Mouse (Mus musculus): ENCODE data around the gene Tns1. TPM values are rescaled to one million over a fixed set of nuclear protein-coding genes. Genes with fewer than 3 reads are reported as not detected.

Tns1 gene
- polyA plus RNA-seq, 1 experiment from 2014 or later, result 120 TPM

- Histone ChIP-seq H3K9me3 (replicated peaks; ENCODE audit: control insufficient read depth, low read length) (no peaks in the 10 kb centered on the region), H3K36me3 (ENCODE audit: control insufficient read depth, insufficient read depth) (peaks cover 21% of the 10 kb centered on the region), H3K4me3 (ENCODE audit: low read length) (peak overlapping the region; percentile 19; the same call in 1 of the 2 replicates), H3K27ac (ENCODE audit: low read length) (peak overlapping the region; percentile 92), H3K4me1 (ENCODE audit: control insufficient read depth, insufficient read depth, low read length) (peaks cover 93% of the 10 kb centered on the region), H3K4me2 (ENCODE audit: low read depth, low read length) (peak overlapping the region; percentile 74), H3K27me3 (ENCODE audit: control insufficient read depth, insufficient read depth, low read length) (no peaks in the 10 kb centered on the region), H3K9ac (ENCODE audit: low read length) (peak overlapping the region; percentile 65)
- 57% methylated on average over 4 of the region's 4 CpGs for WGBS
- no peak for ATAC-seq (replicated peaks; ENCODE audit: extremely low read depth, insufficient read depth, low FRiP score)
Measured at GRCm38 (mm10) chr1:73957428-73957827, 166.8 kb downstream of the Tns1 start.

GRCm38 (mm10) chr1:73956320-73956719, 167.9 kb downstream of the Tns1 start:
- 63% methylated on average over 1 of the region's 1 CpGs for WGBS
- no peak overlapping the region for H3K4me3 ChIP-seq (ENCODE audit: low read length)
- H3K4me2 ChIP-seq (ENCODE audit: low read depth, low read length), result peak overlapping the region; percentile 74; the same call in 1 of the 2 replicates
- no peak for ATAC-seq (replicated peaks; ENCODE audit: extremely low read depth, insufficient read depth, low FRiP score)
- peaks cover 90% of the 10 kb centered on the region for H3K4me1 ChIP-seq (ENCODE audit: control insufficient read depth, insufficient read depth, low read length)
- no peaks in the 10 kb centered on the region for H3K9me3 ChIP-seq (replicated peaks; ENCODE audit: control insufficient read depth, low read length)
- peaks cover 32% of the 10 kb centered on the region for H3K36me3 ChIP-seq (ENCODE audit: control insufficient read depth, insufficient read depth)
- peak overlapping the region; percentile 18; the same call in 1 of the 2 replicates for H3K9ac ChIP-seq (ENCODE audit: low read length)
- peak overlapping the region; percentile 92 for H3K27ac ChIP-seq (ENCODE audit: low read length)
- no peaks in the 10 kb centered on the region for H3K27me3 ChIP-seq (ENCODE audit: control insufficient read depth, insufficient read depth, low read length)

DNA sequence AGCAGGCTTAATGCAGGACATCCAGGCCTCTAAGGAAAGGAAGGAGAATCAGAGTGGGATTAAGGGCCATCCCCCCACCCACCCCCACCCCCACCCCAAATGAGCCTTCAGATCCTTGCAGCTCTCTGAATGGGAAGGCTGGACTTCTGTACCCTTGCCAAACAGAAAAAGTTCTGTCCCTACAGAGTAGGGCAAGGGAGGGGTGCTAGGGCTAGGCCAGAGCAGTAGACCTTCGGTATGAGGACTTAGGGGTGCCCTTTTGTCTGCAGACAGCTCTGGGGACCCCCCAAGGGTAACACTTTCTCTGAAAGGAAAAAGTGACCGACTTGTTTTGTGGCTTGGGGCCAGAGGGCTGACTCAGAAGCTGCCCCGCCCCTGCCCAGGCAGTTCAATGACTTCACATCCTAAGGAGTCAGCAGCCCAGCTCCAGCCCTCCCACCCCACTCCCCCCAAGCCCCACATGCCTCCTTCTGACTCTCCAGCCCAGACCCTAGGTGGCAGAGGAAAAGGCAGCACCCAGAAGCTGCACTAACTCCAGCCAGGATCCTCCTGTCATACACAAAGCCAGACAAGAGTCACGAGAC, 168.9 kb downstream of the Tns1 start:
- H3K36me3 ChIP-seq (ENCODE audit: control insufficient read depth, insufficient read depth), result peaks cover 41% of the 10 kb centered on the region
- 2% methylated on average over 4 of the region's 4 CpGs for WGBS

GRCm38 (mm10) chr1:73954614-73955013, 169.6 kb downstream of the Tns1 start:
- Histone ChIP-seq H3K4me3 (ENCODE audit: low read length) (no peak overlapping the region), H3K9me3 (replicated peaks; ENCODE audit: control insufficient read depth, low read length) (no peaks in the 10 kb centered on the region), H3K27me3 (ENCODE audit: control insufficient read depth, insufficient read depth, low read length) (no peaks in the 10 kb centered on the region), H3K4me2 (ENCODE audit: low read depth, low read length) (peak overlapping the region; percentile 45; the same call in 1 of the 2 replicates), H3K36me3 (ENCODE audit: control insufficient read depth, insufficient read depth) (peaks cover 47% of the 10 kb centered on the region), H3K4me1 (ENCODE audit: control insufficient read depth, insufficient read depth, low read length) (peaks cover 87% of the 10 kb centered on the region), H3K27ac (ENCODE audit: low read length) (peak overlapping the region; percentile 92), H3K9ac (ENCODE audit: low read length) (peak overlapping the region; percentile 64; the same call in 1 of the 2 replicates)
- 17% methylated on average over 4 of the region's 4 CpGs for WGBS
- peak; percentile 14; the same call in 1 of the 2 replicates for ATAC-seq (replicated peaks; ENCODE audit: extremely low read depth, insufficient read depth, low FRiP score)

More for the DNA sequence above, 168.9 kb downstream of the Tns1 start:
- Histone ChIP-seq H3K4me2 (ENCODE audit: low read depth, low read length) (peak overlapping the region; percentile 45), H3K9ac (ENCODE audit: low read length) (peak overlapping the region; percentile 64), H3K4me1 (ENCODE audit: control insufficient read depth, insufficient read depth, low read length) (peaks cover 87% of the 10 kb centered on the region), H3K9me3 (replicated peaks; ENCODE audit: control insufficient read depth, low read length) (no peaks in the 10 kb centered on the region), H3K27me3 (ENCODE audit: control insufficient read depth, insufficient read depth, low read length) (no peaks in the 10 kb centered on the region), H3K27ac (ENCODE audit: low read length) (peak overlapping the region; percentile 92), H3K4me3 (ENCODE audit: low read length) (peak overlapping the region; percentile 3; the same call in 1 of the 2 replicates)
- ATAC-seq (replicated peaks; ENCODE audit: extremely low read depth, insufficient read depth, low FRiP score), result peak; percentile 66

GRCm38 (mm10) chr1:73954015-73954408, 170.2 kb downstream of the Tns1 start:
- ATAC-seq (replicated peaks; ENCODE audit: extremely low read depth, insufficient read depth, low FRiP score), result no peak
- Histone ChIP-seq H3K27ac (ENCODE audit: low read length) (peak overlapping the region; percentile 92), H3K4me1 (ENCODE audit: control insufficient read depth, insufficient read depth, low read length) (peaks cover 87% of the 10 kb centered on the region), H3K4me3 (ENCODE audit: low read length) (no peak overlapping the region), H3K9me3 (replicated peaks; ENCODE audit: control insufficient read depth, low read length) (no peaks in the 10 kb centered on the region), H3K4me2 (ENCODE audit: low read depth, low read length) (no peak overlapping the region), H3K36me3 (ENCODE audit: control insufficient read depth, insufficient read depth) (peaks cover 46% of the 10 kb centered on the region), H3K9ac (ENCODE audit: low read length) (no peak overlapping the region), H3K27me3 (ENCODE audit: control insufficient read depth, insufficient read depth, low read length) (no peaks in the 10 kb centered on the region)
- WGBS, result 86% methylated on average over 6 of the region's 6 CpGs

DNA sequence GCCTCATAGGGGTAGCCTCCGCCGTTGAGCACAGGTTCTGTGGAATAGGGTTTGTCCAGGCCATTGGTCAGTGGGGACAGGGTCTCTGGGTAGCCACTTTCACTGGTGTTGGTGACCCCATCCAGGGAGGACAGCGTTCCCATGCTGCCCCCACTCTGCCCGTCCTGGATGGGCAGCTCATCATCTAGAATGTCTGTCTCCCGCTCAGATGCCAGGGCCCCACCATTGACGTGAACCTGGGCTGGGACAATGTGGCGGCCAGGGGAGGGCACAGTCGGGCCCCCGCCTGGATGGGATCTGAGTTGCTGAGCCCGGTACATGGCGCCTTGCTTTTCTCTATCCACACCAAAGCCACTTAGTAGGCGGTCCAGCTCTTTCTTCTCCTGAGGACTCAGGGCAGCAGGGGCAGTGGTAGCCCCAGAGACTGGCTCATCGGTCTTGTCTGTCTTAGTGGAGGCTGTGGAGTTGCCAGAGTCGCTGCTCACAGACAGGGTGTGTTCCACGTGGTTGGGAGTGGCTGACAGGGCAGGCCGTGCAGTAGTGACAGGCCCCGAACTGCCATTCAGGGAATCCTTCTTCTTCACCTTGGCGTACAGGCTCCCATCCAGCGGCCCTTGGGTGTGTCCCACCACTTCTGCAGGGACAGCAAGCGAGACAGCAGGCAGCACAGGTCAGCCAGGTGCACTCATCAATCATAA, 170.8 kb downstream of the Tns1 start:
- no peak for ATAC-seq (replicated peaks; ENCODE audit: extremely low read depth, insufficient read depth, low FRiP score)
- Histone ChIP-seq H3K9ac (ENCODE audit: low read length) (no peak overlapping the region; the same call in 1 of the 2 replicates), H3K4me2 (ENCODE audit: low read depth, low read length) (no peak overlapping the region), H3K27me3 (ENCODE audit: control insufficient read depth, insufficient read depth, low read length) (no peaks in the 10 kb centered on the region), H3K36me3 (ENCODE audit: control insufficient read depth, insufficient read depth) (peaks cover 45% of the 10 kb centered on the region), H3K9me3 (replicated peaks; ENCODE audit: control insufficient read depth, low read length) (no peaks in the 10 kb centered on the region), H3K4me3 (ENCODE audit: low read length) (no peak overlapping the region), H3K27ac (ENCODE audit: low read length) (no peak overlapping the region; the same call in 1 of the 2 replicates), H3K4me1 (ENCODE audit: control insufficient read depth, insufficient read depth, low read length) (peaks cover 86% of the 10 kb centered on the region)
- WGBS, result 79% methylated on average over 20 of the region's 20 CpGs

GRCm38 (mm10) chr1:73952598-73952997, 171.7 kb downstream of the Tns1 start:
- H3K4me3 ChIP-seq (ENCODE audit: low read length), result no peak overlapping the region
- no peak for ATAC-seq (replicated peaks; ENCODE audit: extremely low read depth, insufficient read depth, low FRiP score)
- no peak overlapping the region for H3K4me2 ChIP-seq (ENCODE audit: low read depth, low read length)
- no peaks in the 10 kb centered on the region for H3K27me3 ChIP-seq (ENCODE audit: control insufficient read depth, insufficient read depth, low read length)
- H3K36me3 ChIP-seq (ENCODE audit: control insufficient read depth, insufficient read depth), result peaks cover 45% of the 10 kb centered on the region
- no peaks in the 10 kb centered on the region for H3K9me3 ChIP-seq (replicated peaks; ENCODE audit: control insufficient read depth, low read length)
- 81% methylated on average over 10 of the region's 10 CpGs for WGBS
- H3K9ac ChIP-seq (ENCODE audit: low read length), result peak overlapping the region; percentile 2
- H3K27ac ChIP-seq (ENCODE audit: low read length), result no peak overlapping the region
- H3K4me1 ChIP-seq (ENCODE audit: control insufficient read depth, insufficient read depth, low read length), result peaks cover 86% of the 10 kb centered on the region

GRCm38 (mm10) chr1:73951178-73951577, 173.1 kb downstream of the Tns1 start:
- no peak overlapping the region for H3K4me3 ChIP-seq (ENCODE audit: low read length)
- H3K4me1 ChIP-seq (ENCODE audit: control insufficient read depth, insufficient read depth, low read length), result peaks cover 85% of the 10 kb centered on the region
- H3K27ac ChIP-seq (ENCODE audit: low read length), result peak overlapping the region; percentile 20; the same call in 1 of the 2 replicates
- peaks cover 45% of the 10 kb centered on the region for H3K36me3 ChIP-seq (ENCODE audit: control insufficient read depth, insufficient read depth)
- WGBS, result 78% methylated on average over 3 of the region's 3 CpGs
- H3K4me2 ChIP-seq (ENCODE audit: low read depth, low read length), result no peak overlapping the region
- H3K9me3 ChIP-seq (replicated peaks; ENCODE audit: control insufficient read depth, low read length), result no peaks in the 10 kb centered on the region
- no peaks in the 10 kb centered on the region for H3K27me3 ChIP-seq (ENCODE audit: control insufficient read depth, insufficient read depth, low read length)
- H3K9ac ChIP-seq (ENCODE audit: low read length), result peak overlapping the region; percentile 34; the same call in 1 of the 2 replicates
- no peak for ATAC-seq (replicated peaks; ENCODE audit: extremely low read depth, insufficient read depth, low FRiP score)

DNA sequence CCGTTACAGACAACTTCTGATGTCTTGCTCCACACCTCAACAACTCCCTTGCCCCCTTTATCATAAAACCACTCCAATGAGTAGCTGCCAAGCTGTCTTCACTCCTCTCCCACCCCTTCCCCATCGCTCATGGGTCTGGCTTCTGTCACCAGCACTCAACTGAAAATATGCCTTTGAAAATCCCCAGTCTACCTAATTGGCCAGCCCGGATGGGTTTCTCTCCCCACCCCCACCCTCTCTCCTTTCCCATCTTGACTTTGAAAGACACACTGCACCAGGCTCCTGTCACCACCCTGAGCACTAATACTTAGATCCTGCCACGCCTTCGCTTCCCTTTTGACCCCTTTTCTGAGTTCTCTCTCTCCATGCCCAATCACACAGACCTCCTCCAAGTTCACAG, 175.5 kb downstream of the Tns1 start:
- H3K27me3 ChIP-seq (ENCODE audit: control insufficient read depth, insufficient read depth, low read length), result no peaks in the 10 kb centered on the region
- ATAC-seq (replicated peaks; ENCODE audit: extremely low read depth, insufficient read depth, low FRiP score), result peak; percentile 88
- H3K27ac ChIP-seq (ENCODE audit: low read length), result peak overlapping the region; percentile 86
- H3K4me2 ChIP-seq (ENCODE audit: low read depth, low read length), result peak overlapping the region; percentile 26; the same call in 1 of the 2 replicates
- peaks cover 41% of the 10 kb centered on the region for H3K36me3 ChIP-seq (ENCODE audit: control insufficient read depth, insufficient read depth)
- peaks cover 84% of the 10 kb centered on the region for H3K4me1 ChIP-seq (ENCODE audit: control insufficient read depth, insufficient read depth, low read length)
- H3K4me3 ChIP-seq (ENCODE audit: low read length), result no peak overlapping the region
- no peak overlapping the region for H3K9ac ChIP-seq (ENCODE audit: low read length)
- WGBS, result 29% methylated on average over 5 of the region's 5 CpGs
- H3K9me3 ChIP-seq (replicated peaks; ENCODE audit: control insufficient read depth, low read length), result no peaks in the 10 kb centered on the region
